Mouse (Mus musculus) forelimb bud, embryonic 11.5 days (tissue): ENCODE results near the gene 4930447C04Rik.

Experiments used
- DNase-seq: peaks from one replicate; pipeline ENCODE4 v3.0.0-alpha.2; 2012; ENCODE audit warnings: low read depth, low spot score

Gene 4930447C04Rik

DNA sequence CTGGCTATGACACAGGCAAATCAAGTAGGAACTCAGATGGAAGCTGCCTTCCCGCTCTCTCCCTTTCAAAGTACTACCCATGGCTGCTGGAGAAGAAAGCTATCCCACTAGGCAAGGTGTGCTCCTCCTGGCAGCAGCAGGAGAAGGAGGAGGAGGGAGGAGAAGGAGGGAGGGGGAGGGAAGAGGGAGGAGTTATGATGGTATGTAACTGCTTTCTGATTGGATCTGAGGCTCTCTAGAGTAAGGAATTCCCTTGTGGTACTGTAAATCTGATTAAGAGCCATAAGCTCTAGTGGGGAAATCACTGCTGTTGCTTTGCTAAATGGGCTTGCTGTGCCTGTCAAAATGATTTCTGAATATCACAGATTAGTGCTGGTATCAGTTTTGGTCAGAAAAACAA, 99.1 kb downstream of the 4930447C04Rik start:
- no peak for DNase-seq

DNA sequence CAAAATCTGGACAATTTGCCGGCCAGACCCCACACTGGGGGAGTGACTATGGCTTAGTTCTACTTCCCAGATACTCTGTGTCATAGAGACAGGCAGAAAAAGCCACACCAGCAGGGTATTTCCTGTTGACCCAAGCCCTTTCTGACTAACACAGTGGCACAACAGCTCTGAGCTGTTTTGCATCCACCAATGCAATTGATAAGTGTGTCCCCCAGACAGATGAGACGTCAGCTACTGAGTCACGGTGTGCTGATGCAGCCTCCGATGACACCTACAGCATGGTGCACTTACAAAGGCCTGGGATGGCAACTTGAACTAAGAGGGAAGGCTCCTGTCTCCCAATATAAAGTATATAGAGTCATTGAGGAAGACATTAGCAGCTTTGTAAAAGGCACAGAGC, 103.3 kb downstream of the 4930447C04Rik start:
- DNase-seq: no peak

GRCm38 (mm10) chr12:72835518-72836015, 105.0 kb downstream of the 4930447C04Rik start:
- no peak for DNase-seq

DNA sequence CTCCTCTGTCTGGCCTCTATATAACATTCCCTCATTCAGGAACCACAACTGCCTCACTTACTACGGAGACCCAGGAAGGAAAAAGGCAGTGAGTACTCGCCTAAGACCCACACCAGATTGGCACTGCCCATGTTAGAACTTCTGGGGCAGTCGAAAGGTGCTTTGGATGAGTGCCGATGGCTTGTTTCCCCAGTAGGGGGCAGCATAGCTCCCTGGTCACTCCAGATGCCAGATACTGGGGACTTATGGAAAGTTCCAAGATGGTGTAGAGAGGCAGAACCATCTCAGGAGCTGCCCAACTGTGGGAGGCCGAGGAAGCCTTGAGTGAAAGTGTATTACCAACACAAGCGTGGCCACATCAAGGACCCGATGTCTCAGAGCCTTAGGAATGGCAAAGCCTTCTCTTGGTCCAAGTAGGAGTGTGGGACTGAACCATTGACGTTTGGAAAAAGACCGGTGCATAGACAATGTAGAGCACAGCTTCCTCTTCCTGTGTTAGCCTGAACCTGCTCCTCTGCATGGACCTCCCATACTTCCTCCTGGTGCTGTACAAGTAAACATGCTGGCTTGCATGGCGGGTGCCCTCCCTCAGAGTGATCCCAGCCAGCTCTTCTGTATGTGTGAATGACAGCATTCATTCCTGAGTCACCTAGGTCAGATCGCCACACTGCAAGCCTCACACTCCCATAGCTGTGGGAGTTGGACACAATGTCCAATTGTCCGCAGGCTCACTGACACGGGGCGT, 105.6 kb downstream of the 4930447C04Rik start:
- DNase-seq: no peak

- DNase-seq: no peak
Observed at GRCm38 (mm10) chr12:72831711-72832432, 108.7 kb downstream of the 4930447C04Rik start.
